Mouse (Mus musculus): ENCODE measurements around the gene Zfp385c.

DNA sequence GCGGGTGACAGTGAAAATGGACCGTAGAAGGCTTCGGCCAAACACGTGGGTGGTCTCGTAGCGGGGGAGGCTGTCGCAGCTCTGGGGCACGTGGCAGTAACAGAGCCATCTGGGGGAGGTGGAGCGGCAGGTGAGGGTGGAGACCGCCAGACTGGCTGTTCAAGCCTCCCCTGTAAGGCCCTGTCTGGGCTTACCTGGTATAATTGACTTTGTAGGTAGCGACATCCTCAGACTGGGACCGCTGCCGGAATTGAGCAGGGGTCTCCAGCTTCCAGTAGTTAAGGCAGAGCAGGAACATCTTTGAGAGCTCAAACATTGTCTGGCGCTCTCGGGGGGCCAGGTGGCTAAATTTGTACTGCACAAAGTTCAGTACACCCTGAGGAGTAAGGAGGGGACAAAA lies 18.3 kb upstream of the Zfp385c start:
- TF ChIP-seq CTCF (IDR thresholded peaks at IDR 0.05; ENCODE audit: low read depth, low read length) (no peak), POLR2A (IDR thresholded peaks at IDR 0.05; ENCODE audit: borderline replicate concordance, low read depth, low read length) (no peak)
